Mouse (Mus musculus) bone marrow, adult 2 months (tissue): ENCODE data around the gene Ccnt1. TPM values are rescaled to one million over a fixed set of nuclear protein-coding genes. Genes with fewer than 3 reads are reported as not detected.

Experiments
- H3K27ac ChIP-seq: fragments of 200-500 bp; 2 replicates; pipeline ENCODE4 v1.5.1; 2012; ENCODE audit warnings: low read depth, mild to moderate bottlenecking, control low read depth, inconsistent platforms, low read length; ENCODE audit not compliant: control insufficient read depth, poor library complexity, insufficient read depth
- H3K4me1 ChIP-seq: fragments of 200-500 bp; 2 replicates; pipeline ENCODE4 v1.6.1; 2011; ENCODE audit warnings: low read length; ENCODE audit not compliant: control insufficient read depth, insufficient read depth
- H3K4me3 ChIP-seq: fragments of 200-500 bp; replicated peaks from 2 replicates; pipeline ENCODE3; 2011; ENCODE audit warnings: mild to moderate bottlenecking, low read depth, low read length, control low read depth; ENCODE audit not compliant: control insufficient read depth
- CTCF ChIP-seq: fragments of 200-500 bp; IDR thresholded peaks from 2 replicates; pipeline ENCODE4 v1.5.1; 2011; ENCODE audit warnings: low read length, control low read depth; ENCODE audit not compliant: control insufficient read depth, insufficient read depth
- POLR2A ChIP-seq: fragments of 200-500 bp; IDR thresholded peaks from 2 replicates; pipeline ENCODE4 v1.6.1; 2011; ENCODE audit warnings: low read depth, mild to moderate bottlenecking, control low read depth, low read length, borderline replicate concordance; ENCODE audit not compliant: control insufficient read depth
- WGBS: fragments of 180-500 bp; shearing (Covaris S2); methylation state at CpG from one replicate; pipeline ENCODE4 v1.1.7; 2018; 5-methylcytosine and 5-hydroxymethylcytosine counted together
- polyA plus RNA-seq: library from polyadenylated mRNA; stranded (reverse); fragments of >200 nt; gene quantifications from 2 replicates; pipeline ENCODE4 v1.2.4, GENCODE M21; 2011; ENCODE audit warnings: low replicate concordance; ENCODE audit not compliant: missing spikeins, insufficient read depth, insufficient read length

Ccnt1 gene
- polyA plus RNA-seq, 1 experiment: 31.3 TPM

DNA sequence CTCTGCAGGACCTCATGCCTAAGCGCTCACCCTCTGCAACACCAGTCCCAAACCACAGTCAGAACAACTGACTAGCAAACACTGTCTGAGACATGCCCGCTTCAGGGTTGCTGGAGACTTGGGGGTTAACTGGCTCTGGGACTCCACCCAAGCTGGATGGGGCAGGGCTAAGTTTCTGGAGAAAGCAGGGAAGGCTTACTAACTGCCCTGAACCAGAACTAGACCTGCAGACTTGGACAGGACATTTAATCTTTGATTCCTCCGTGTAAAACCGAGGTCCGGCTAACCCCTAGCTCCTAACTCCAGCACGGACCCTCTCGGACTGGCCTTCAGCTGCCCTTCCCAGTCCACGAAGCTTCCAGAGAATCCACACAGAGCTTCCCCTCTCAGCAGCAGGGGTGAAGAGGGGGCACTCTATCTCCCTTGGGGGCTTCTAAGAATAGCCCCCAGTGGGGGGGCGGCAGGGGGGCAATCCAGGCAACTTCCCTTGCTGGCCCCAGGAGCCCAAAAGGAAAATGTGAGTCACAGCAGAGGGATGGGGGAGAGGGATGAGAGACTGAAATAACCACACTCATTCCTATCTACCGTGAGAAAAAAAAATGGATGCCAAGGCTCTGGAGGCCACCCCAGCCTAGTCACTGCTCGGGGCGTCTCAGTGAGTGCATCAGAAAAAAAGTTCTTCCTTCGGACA, 31.6 kb upstream of the Ccnt1 start:
- Histone ChIP-seq H3K4me3 (peak overlapping the region; percentile 66), H3K27ac (peak overlapping the region; percentile 85)
- 67% methylated on average over 13 of the region's 13 CpGs for WGBS

DNA sequence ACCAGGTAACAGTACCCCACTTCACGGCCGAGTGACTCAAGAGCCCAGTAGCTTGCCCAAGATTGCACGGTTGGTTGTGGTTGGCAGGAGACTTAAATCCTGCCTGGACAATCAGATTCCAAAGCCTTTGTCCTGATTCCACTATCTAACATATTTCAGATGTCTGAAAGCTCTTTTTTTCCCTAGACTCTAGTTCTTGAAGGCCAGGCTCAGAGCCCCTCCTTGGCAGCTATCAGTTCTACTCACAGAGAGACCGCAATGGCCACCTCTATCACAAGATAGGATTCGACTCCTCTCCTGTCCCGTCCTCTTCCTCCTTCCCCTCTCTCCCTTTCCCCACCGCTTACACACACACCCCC, 31.1 kb upstream of the Ccnt1 start:
- Histone ChIP-seq H3K4me3 (peak overlapping the region; percentile 66), H3K27ac (peak overlapping the region; percentile 85), H3K4me1 (peaks cover 4% of the 10 kb centered on the region)
- TF ChIP-seq POLR2A: no peak
- no peak for TF ChIP-seq CTCF
- 58% methylated on average over 7 of the region's 7 CpGs for WGBS

More for the DNA sequence above, 31.6 kb upstream of the Ccnt1 start:
- TF ChIP-seq POLR2A: no peak
- no peak for TF ChIP-seq CTCF
- peaks cover 4% of the 10 kb centered on the region for H3K4me1 ChIP-seq

DNA sequence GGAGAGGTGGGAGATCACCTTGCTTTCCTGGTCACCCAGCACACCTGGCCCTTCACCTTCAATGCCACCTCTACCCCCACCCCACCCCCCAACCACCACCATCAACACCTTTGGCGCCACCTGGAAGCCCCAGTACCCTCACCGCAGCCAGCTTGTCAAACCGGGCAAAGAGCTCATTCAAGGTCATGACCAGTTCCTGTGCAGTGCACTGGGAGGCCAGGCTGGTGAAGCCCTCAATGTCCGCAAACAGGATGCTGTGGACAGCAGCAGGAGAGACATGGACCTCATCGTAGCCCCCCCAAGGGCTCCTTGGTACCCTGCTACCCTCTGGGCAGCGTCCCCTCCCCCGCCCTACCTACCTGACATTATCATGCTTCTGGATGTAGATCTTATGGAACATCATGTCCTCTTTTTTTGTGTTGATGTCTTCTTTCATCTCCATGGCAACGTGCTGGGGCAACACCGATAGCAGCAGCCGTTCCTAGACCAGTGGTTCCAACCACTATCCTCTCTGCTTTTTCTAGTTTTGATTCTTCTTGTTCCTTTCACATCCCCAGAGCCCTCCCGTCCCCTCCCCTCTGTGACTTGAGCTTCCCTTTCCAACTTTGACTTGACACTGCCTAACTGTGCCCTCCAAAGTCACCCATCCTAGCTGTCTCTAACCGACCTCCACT, 29.4 kb upstream of the Ccnt1 start:
- H3K4me1 ChIP-seq: peaks cover 4% of the 10 kb centered on the region
- no peak for TF ChIP-seq POLR2A
- TF ChIP-seq CTCF: no peak
- no peak overlapping the region for H3K4me3 ChIP-seq
- 87% methylated on average over 12 of the region's 12 CpGs for WGBS
- H3K27ac ChIP-seq: no peak overlapping the region

DNA sequence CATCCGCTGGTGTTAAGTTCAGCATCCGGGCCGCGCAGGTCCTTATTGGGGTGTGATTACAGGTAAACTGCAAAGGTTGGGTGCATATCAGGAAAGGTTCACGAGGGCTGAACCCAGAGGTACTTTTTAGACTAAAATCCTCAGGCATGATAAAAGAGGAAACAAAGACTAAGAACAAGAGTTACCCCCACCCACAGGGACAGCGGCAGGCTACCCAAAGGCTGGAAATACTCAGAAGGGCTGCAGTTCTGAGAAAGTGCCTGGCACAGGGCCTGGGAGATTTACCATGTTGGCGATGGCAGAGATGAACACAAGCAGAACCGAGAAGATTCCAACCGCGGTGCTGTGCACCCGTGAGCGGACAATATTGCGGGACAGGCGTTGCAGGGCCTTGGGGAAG, 25.9 kb upstream of the Ccnt1 start:
- H3K4me1 ChIP-seq: no peaks in the 10 kb centered on the region
- 94% methylated on average over 14 of the region's 14 CpGs for WGBS
- H3K4me3 ChIP-seq: no peak overlapping the region
- TF ChIP-seq POLR2A (no peak), CTCF (no peak)
- no peak overlapping the region for H3K27ac ChIP-seq

DNA sequence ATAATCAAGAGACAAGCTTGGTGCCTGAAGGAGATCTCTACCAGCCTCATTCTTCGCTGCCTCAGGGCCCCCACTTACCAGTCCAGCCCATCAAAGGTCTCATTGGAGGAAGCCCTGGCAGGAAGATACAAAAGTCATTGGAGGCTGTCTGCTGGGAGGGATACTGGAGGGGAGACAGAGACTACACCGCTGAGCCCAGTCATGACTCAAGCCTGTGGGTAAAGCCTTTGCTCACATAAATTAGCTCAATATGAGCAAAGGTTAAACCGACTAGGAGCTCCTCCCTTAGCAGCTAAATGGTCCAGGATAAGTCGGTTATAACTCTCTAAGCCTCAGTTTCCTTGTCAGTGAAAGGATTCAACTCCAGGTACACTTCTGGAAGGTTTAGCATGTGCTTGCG, 24.3 kb upstream of the Ccnt1 start:
- TF ChIP-seq POLR2A: no peak
- no peak for TF ChIP-seq CTCF
- no peak overlapping the region for H3K27ac ChIP-seq
- no peaks in the 10 kb centered on the region for H3K4me1 ChIP-seq
- H3K4me3 ChIP-seq: no peak overlapping the region
- 92% methylated on average over 5 of the region's 5 CpGs for WGBS

DNA sequence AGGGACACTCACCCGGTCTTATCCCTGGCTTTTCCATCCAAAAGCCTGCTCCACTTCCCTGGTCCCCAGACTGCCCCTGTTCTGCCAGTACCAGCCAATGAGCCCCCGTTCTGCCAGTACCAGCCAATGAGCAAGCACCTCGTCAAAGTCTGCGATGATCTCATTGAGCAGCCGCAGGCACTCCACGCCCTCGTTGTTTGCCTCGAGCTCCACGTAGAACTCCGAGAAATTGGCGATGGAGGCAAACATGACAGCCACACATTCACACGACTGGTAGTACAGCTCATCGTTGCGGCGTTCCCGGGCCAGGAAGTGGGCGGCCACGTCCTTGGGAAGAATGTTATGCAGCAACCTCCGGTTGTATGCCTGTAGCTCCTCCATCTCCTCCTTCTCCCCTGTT, 23.5 kb upstream of the Ccnt1 start:
- TF ChIP-seq POLR2A (no peak), CTCF (no peak)
- no peak overlapping the region for H3K4me3 ChIP-seq
- H3K27ac ChIP-seq: no peak overlapping the region
- 92% methylated on average over 19 of the region's 19 CpGs for WGBS
- H3K4me1 ChIP-seq: no peaks in the 10 kb centered on the region

DNA sequence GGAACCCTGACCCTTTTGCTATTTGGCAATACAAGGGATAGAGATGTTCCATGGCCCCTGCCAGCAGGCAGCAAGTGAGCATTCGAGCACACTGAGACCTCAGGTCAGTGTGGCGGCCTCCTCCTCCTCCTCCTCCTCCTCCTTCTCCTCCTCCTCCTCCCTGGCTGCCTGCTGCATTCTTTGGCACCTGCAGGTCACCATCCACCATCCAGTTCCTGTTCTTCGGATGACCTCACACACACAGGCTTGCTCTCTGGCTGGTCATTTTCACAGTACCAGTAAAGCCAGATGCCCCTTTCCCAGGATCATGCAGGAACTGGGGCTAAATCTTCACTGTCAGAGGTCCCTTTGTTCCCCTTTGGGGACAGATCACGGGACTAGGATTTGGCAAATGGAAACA, 20.7 kb upstream of the Ccnt1 start:
- H3K27ac ChIP-seq: no peak overlapping the region
- H3K4me1 ChIP-seq: no peaks in the 10 kb centered on the region; the same call in 1 of the 2 replicates
- TF ChIP-seq POLR2A (no peak), CTCF (no peak)
- 78% methylated on average over 4 of the region's 4 CpGs for WGBS
- no peak overlapping the region for H3K4me3 ChIP-seq

DNA sequence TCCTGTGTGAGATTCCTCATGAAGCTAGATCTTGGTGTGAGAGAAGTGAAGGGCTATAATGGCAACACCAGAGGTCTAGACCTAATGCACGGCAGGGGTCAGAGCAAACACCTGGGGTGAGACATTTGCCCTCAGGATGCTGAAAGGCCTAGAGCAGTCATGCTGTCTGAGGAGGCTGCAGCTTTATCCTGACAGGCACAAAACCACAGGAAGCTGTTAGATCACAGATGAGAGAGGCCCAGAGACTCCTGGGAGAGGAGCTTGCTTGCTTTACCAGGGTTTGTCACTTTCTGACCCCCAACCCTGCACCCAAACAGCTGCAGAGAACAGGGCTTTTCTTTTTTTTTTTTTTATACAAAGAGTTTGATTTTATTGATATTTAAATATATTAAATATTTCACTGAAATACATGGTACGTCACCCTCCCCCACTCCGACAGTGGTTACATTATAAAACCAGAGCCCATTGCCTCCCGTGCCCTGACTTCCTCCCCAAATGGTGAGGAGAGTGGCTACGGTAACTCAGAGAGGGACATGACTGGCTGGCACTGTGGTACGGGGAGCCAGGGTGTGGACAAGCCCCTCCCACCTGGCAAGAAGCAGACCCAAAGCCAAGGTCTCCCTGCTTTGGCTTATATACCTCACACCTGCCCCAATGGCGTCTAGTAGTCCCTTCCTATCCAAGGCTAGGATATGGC, 19.1 kb upstream of the Ccnt1 start:
- no peak for TF ChIP-seq POLR2A
- H3K4me3 ChIP-seq: no peak overlapping the region
- H3K27ac ChIP-seq: no peak overlapping the region
- no peaks in the 10 kb centered on the region; the same call in 1 of the 2 replicates for H3K4me1 ChIP-seq
- WGBS: 19% methylated on average over 7 of the region's 7 CpGs
